Mouse (Mus musculus): ENCODE results near the gene Gm42715.
A peak's percentile ranks its signal among the peaks of the same experiment; 100 is the strongest.
"Not testable (repeated sequence)": the region's sequence is repeated elsewhere in the genome, so short reads cannot be mapped to it uniquely, and the experiment has no call there.

The Gm42715 gene

DNA sequence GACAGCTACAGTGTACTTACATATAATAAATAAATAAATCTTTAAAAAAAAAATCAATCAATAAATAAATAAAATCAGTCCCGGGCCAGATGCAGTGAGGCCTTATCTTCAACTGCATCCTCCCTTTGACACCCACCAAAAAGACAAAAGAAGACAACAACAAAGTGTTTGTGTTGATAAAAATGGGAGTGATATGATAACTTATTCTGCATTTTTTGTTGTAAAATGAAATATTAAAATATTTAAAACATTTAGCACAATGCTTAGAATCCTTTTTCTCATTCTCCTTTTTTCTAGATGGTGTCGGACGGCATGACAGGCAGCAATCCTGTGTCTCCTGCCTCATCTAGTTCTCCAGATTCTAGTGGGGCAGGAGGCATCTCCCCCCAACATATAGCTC is at the start of gene Gm42715:
Gm42715 (plus strand) TSS at position 301 of the 400 bp plus-strand sequence.
- DNase-seq (ENCODE audit: low spot score in 2 of 2), result no peak

DNA sequence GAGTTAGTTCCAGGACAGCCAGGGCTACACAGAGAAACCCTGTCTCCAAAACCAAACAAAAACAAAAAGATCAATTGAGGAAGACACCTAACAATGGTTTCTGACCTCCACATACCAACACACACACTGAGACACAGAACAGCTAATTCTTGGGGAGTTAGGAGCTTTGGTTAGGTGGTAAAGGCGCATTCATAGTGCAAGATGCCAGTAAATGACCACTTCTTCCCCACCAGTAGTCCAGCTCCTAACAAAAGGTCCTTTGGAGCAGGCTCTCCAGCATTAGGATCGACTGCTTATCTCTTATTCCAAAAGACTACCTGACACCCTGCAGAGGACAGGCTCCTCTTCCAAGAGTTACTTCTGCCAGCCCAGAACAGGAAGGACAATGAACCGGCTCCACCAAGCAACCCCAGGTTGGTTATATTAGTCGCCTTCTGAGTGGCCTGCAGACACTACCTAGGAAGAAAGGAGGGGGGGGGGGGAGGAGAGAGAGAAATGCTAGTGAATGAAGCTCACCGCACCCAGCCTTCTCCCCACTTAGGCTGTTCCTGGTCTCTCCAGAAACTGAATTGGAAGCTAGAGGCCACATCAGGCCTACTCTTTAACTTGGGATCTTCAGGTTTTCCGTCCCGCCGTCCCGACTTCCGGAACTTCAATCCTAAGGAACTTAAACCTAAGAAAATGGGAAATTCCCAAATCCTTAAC is 49.2 kb upstream of the Gm42715 start:
- DNase-seq (ENCODE audit: low spot score in 2 of 2), result peak in 1 of 2 experiments; percentile 27

DNA sequence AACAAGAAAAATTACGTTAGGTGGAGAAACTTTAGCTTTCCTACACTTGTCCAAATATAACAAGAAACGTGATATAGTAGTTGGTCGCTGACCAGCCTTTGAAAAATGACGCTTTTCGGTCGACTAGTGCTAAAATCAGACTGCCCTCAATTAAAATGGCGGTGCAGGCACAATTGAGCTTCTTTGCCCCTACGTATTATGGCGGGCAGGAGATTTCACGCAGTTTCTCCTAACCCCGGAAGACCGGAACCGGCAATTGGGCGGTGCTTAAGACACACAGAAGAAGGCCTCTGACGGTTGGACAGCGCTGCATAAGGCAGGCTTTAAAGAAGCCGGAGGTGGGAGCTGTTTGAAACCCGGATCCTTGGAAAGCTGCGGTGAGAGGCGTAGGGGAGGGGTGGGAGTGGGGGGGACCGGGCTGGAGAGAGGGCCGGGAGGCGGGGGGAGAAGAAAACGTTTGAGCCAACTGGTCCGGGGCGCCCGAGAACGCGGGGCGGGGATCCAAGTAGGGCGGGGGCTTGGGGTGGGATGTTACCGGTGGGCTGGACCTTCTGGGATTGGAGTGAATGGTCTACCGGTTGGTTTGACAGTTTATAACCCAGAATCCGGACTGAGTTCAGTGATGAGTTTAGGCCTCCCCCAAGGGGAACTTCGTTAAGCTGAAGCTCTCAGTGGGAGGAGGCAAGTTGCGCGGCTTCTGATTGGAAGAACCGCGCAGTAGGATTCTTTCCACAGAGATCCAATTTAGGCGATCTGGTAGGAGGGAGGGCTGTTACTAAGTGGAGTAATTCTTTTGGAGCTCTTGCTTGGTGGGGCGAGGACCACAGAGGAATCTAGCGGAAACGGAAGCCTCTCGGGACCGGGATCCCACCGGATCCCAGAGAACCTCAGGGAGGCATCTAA is 48.4 kb upstream of the Gm42715 start:
- peak; percentile 93 to 96 for DNase-seq (ENCODE audit: low spot score in 2 of 2)

DNA sequence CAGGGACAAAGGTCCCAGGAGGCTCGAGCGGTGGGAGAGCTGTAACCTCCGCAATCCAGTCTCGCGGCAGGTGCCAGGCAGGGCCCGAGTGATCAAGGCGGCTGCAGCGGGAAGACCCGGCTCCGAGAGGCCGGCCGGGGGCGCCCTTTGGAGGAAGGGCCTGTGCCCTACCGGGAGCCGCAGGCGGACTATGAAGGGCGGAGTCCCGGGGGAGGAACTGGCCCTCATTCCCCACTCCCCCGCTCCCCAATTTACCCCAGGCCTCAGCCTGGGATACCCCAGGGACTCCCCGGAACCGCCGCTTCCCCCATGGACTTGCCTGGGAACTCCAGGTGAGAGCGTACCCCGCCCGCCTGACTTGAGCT is 47.8 kb upstream of the Gm42715 start:
- peak; percentile 46 to 54 for DNase-seq (ENCODE audit: low spot score in 2 of 2)

DNA sequence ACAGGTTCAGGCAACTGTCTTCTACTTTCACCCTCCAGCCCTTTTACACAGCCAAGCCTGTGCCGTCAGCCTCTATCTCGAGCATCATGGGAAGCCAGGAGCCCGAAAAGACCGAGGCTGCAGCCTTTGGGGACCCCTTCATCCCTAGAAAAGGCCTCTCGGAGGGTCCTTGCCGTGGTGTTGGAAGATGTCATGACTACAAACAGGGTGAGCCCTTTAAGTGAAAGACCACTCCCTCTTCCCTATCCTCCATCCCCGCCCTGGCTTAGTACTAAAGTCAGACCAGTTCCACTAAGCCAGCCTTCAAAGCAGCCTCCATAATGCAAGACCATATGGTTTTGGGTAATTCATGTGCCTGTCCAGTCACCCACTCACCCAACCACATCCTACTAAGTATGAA is 47.3 kb upstream of the Gm42715 start:
- DNase-seq (ENCODE audit: low spot score in 2 of 2), result no peak

DNA sequence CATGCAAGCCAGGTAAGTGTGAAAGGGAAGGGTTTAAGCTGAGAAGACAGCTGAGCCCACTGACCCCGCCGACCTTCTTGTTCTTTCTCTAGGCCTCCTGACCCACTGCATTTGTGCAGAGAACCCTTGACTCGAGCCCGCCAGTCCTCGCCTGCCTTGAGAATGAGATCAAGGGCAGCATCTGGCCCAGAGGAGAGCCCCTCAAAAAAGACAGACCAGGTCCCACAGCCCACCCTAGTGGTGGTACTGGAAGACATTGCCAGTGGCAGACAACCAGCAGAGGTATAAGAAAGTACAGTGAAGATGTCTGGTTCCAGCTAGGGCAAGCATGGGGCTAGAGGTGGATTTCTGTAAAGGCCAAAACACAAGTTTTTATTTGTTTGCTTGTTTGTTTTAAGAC is 45.7 kb upstream of the Gm42715 start:
- DNase-seq (ENCODE audit: low spot score in 2 of 2), result no peak

DNA sequence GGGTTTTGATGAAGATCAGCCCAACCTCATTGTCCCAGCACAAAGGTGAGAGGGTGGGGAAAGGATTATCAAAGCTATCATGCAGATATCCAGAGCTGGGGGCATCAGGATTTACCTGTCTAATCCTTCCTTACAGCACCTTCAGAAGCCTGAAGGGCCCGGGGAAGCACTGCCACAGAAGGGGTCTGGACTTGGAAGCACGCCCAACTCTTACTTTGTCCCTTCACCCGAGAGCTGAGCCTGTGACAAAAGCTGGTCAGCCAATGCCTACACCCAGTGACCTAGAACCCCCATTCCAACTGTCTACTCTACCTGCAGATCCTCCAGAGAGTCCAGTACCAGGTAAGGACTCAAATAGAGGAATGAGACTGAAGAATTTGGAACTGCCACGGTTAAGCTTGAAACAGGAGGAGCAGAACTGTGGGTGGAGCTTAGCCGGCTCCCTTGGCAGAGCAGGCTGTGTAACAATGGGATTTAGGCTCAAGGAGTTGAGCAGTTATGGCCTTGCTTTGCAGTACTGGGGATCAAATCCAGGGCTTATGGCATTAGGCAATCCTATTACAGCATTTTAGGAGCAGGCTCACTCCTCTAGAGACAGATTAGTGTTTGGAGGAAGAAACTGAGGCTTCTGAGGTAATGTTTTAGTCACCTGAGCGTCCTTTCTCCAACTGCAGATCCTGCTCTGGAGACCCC is 44.9 kb upstream of the Gm42715 start:
- DNase-seq (ENCODE audit: low spot score in 2 of 2), result no peak

DNA sequence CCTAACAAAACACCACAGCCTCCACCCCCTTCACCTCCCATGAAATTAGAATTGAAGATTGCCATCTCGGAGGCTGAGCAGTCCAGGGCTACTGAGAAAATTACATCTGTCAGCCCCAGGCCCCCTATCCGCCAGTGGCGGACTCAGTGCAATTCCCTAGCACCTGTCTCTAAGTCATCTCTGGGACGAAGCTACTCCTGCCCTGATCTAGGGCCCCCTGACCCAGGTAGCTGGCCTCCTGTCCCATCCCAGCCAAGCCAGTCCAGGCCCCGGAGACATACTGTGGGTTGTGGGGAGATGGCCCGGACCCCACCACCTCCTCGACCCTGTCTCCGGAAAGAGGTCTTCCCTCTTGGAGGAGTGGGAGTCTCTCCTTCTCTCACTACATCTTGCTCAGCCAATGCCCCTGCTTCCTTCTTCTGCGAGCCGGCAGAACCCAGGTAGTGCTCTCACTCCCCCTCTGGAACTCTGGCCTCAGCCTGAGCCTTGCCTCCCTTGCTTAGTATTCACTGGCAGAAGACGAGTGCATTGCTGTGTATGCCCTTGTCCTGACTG is 44.1 kb upstream of the Gm42715 start:
- DNase-seq (ENCODE audit: low spot score in 2 of 2), result no peak

DNA sequence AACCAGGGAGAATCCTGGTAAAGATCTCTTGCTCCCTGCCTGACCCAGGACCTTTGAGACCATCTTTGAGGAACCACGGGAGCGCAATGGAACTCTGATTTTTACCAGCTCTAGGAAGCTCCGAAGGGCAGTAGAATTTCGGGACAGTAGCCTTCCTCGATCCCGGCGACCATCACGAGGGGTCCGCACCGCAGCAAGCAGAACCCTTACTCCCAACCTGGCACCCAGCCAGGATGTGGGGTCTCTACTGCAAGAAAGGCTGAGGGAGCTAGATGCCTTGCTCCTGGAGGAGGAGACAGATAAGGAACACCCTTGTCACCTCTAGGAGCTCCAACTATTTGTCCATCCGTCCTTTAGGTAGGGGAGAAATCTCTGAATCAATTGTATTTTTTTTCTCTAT is 43.0 kb upstream of the Gm42715 start:
- DNase-seq (ENCODE audit: low spot score in 2 of 2), result no peak

DNA sequence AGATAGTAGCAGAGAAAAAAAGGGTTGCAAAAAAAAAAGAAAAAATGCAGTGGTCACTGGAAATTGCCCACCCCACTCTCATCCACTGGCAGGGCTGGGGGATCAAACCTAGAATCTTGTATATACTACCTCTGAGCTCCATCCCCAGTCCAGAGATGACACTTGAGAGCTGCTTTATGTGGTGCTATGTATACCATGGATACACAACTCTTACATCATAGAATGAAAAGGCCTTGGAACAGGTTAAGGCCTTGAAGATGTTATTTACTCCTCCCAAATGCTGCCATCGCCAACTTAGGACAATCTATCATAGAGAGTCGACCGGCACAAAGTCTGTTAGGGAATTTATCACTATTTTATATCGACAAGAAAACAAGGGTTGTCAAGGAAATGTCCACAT is 42.5 kb upstream of the Gm42715 start:
- DNase-seq (ENCODE audit: low spot score in 2 of 2), result no peak

DNA sequence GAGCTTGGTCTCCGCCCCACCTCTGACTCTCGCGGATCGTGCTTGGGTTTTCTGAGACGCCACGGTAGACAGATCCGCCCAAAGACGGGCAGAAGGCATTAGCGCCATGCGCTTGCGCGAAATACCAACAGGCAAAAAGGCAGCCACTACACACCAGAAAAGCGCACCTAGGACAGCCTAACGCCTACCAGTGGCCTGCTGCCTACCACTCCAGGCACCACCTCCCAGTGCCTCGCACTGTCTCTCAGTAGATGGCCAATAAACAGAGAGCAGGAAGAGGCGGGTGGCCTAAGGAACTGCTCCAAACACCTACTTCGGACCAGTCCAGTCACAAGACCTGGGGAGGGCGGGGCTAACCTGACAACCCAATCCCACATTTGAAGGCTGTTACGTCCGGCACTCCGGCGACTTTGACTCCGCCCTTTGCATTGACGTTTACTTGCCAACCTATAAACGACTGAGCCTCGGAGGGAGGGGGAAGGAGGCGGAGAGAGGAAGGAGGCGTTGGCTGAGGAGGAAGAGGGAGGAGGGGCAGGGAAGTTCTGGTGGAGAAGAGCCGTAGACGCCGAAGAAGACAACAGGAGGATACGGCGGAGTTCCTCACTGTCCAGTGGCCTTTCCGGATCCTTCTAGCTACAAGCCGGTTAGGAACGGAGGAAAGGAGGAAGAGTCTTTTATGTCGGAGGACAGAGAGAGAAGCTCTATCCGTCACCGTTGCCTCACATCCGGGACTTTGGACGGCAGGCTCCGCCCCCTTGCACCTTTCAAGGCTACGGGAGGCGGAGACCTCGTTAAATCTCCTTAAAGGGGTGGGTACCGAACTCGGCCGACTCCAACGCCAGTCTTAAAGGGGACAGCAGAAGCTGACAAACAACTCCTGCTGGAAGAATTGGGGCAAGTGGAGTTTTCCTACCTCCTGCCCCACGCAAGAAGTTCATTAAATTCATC is 41.4 kb upstream of the Gm42715 start:
- DNase-seq (ENCODE audit: low spot score in 2 of 2), result peak; percentile 100

DNA sequence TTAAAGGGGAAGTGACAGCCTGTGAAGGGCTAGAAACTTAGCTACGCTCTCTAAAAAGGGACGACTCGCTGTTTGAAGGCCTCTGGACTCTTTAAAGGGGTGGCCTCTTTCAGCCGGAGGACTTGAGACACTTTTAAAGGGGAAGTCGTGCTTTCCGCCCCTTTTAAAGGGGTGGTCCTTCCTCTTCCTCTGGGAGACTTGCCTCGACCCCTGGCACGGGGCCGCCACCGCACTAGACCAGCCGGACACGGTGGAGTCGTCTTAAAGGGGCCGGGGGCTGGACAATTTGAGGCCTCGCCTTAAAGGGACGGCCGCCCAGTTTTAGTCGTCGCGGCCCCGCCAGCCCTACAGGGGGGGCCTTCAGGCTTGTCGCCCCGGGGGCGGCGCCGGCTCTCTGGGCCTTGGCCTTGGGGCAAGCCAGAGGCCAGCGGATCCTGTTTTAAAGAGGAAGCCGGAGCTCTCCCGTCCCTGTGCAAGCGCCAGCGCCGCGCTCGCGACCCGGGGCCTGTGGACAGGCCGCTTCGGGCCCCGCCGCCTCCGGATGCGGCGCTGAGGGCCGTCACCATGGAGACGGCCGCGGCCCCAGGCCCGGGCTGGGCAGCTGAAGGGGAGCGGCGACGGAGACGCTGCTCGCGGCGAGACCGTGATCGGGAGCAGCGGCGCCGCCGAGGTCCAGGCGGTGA is 40.6 kb upstream of the Gm42715 start, which contains the start of gene Fbrs:
Fbrs (plus strand) TSS at position 565 of the 683 bp plus-strand sequence.
- peak; percentile 90 to 94 for DNase-seq (ENCODE audit: low spot score in 2 of 2)

DNA sequence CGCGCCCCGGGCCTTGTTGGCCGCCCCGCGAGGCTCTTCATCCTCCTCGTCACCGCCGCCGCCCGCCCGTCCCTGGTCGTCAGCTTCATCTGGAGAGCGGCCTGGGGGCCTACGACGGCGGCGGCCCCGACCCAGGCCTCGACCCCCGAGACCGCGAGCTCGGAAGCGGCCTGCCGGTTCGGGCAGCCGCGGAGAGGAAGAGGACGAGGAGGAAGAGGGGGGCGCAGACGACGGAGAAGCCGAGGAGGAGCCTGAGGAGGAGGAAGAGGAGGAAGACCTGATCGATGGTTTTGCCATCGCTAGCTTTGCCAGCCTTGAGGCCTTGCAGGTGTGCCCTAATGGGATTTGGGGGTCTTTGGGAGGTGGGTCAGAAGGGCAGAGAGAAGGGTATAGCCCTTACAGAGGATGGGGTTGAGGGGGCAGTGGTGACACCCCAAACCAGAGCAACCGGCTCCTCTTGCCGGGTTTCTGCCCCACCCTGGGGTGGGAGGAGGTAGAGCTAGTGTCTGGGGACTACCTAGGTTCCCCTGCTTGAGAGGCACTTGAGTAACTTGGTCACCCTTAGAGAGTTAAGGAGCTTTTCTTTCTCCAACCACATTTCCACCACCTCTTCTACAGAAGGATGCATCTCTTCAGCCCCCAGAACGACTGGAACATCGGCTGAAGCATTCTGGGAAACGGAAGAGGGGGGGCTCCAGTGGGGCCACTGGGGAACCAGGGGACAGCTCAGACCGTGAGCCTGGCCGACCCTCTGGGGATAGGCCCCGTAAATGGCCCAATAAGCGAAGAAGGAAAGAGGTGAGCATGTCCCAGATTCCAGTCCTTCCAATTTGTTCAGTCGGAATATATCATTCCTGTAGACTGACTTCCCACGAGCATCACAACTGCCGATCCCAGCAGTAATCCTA is 39.8 kb upstream of the Gm42715 start:
- DNase-seq (ENCODE audit: low spot score in 2 of 2), result peak; percentile 40 to 60

DNA sequence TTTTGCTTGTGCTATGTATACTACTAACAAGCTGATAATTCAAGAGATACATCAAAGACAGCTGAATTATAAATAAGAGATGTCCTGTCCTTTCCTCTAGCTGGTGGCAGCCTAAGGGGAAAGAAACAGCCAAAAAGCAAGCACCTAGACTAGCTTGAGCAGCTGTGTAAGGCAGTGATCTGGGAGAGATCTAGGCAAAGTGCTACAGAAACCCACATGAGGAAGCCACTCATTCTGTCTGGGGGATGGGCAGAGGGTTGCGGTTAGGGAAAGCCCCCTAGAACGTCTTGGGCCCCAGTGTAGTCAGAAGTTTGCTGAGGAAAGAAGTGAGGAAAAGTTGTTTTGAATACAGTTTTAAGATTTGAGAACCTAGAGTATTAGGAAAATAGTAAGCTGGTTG is 39.1 kb upstream of the Gm42715 start:
- DNase-seq (ENCODE audit: low spot score in 2 of 2), result peak; percentile 82 to 86

DNA sequence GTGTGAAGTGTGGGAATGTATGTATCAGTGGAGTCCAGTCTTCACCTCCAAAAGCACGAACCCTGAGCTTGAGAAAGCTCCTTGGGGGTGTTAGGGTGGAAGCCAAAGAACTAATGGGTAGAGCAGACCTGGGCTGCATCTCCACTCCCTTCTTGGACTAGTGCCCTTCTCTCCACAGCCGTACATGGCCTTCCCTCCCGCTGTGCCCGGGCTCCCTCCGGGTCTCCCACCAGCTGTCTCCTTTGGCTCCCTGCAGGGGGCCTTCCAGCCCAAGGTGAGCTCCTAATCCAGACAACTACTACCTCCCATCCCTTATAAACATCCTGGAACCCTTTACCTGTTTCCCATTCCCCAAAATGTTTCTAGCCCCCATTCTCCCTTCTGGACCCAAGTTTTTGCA is 34.0 kb upstream of the Gm42715 start:
- DNase-seq (ENCODE audit: low spot score in 2 of 2), result no peak

DNA sequence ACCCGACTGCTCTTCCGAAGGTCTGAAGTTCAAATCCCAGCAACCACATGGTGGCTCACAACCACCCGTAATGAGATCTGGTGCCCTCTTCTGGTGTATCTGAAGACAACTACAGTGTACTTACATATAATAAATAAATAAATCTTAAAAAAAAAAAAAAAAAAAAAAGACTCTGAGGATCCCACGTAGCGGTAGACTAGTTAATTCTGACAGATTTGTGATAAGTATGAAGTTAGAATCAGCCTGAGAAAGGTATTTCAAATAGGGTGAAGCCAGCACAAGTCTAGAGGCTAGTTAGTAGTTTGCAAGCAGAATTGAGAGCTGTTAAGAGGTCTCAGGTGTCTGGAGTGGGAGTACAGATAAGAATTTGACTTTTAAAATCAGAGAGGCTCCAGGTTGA is 31.0 kb upstream of the Gm42715 start:
- not testable (repeated sequence) for DNase-seq (ENCODE audit: low spot score in 2 of 2)

DNA sequence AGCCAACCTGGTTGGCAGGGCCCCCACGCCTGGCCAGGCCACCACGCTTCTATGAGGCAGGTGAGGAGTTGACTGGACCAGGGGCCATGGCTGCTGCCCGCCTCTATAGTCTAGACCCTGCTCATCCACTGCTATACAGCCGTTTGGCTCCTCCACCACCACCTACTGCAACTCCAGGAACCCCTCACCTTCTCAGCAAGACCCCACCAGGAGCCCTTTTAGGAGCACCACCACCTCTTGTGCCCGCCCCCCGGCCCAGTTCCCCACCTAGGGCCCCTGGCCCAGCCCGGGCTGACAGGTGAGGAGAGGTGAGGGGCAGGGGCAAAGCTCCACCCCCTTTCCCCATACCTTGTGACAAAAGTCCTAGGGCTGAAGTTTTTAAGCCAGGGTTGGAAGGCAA is 29.4 kb upstream of the Gm42715 start:
- DNase-seq (ENCODE audit: low spot score in 2 of 2), result no peak

DNA sequence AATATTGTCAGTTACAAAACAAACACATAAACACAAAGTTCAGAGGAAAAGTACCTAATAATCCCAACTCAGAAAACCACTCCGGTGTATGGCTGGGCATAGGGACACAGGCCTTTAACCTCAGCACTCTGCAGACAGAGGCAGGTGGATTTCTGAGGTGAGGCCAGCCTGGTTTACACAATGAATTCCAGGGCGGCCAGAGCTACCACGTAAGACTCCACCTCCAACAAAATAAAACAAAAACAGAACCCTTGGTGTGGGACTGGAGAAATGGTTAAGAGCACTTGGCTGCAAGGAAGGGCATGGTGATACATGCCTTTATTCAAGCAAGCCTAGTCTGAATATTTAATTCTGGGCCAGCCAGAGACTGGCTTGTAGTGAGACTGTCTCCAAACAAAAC is 27.5 kb upstream of the Gm42715 start:
- DNase-seq (ENCODE audit: low spot score in 2 of 2), result no peak

DNA sequence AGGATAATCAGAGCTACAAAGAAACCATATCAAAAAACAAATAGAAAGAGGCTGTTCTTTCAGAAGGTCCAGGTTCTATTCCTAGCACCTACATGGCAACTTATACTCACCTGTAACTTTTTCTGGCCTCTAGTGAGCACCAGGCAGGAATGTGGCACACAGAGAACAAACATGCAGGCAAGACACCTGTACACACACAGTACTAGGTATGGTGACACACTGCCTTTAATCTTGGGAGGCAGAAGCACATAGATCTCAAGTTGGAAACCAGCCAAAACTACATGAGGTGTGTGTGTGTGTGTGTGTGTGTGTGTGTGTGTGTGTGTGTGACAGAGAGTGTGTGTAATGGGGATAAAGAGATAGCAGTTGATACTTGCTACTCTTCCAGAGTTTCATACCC is 24.7 kb upstream of the Gm42715 start:
- DNase-seq (ENCODE audit: low spot score in 2 of 2), result no peak
